Mouse (Mus musculus): ENCODE measurements at regions not wholly inside any gene's neighbourhood (a gene's known extent, or its start where the extent isn't known, plus 50 kb on each side); places are given as distances from the start of the nearest gene placed in this dataset.

DNA sequence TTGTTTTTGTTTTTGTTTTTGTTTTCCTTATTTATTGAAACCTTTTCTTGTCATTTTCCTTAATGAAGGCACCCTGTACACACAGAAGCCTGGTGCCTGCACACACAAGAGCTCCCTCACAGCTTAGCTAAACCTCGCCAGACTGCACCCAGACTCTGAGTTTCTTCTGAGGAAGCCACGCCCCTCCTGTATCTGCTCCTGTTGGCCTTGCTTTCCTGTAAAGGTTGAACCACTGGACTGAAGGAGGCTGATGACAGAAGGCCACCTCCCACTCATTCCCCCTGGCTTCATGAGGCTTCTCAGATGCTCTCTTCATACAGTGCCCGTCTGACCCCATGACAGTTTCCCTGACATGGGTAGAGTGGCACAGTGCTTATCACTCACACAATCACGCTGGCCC is 97.2 kb upstream of the Slc34a2 start:
- TF ChIP-seq CTCF (IDR thresholded peaks at IDR 0.05; ENCODE audit: control insufficient read depth, insufficient read depth, insufficient read length) (no peak), USF1 (IDR thresholded peaks at IDR 0.05; ENCODE audit: low read depth) (no peak), MAX (IDR thresholded peaks at IDR 0.05) (no peak), MYOG (IDR thresholded peaks at IDR 0.05; ENCODE audit: control insufficient read depth, extremely low read depth, insufficient read length) (no peak), FOSL1 (IDR thresholded peaks at IDR 0.05; ENCODE audit: insufficient read depth, low read length, poor library complexity, severe bottlenecking) (no peak)
